Comparison of ENCODE assay signal across 10 mouse cellular contexts in genomic region chr11:97063921-97064295, GRCm38 (mm10). TPM values are rescaled to one million over a fixed set of nuclear protein-coding genes. Genes with fewer than 3 reads are reported as not detected.
DNase-seq lines count a peak whose midpoint lies in the region; ATAC-seq and TF ChIP-seq lines count a peak whose summit lies in the region.
"Had no signal": no experiment of that assay in that cellular context is flagged by ENCODE, and none has a peak within 500 bp of the region (broad histone marks: within the 10 kb centered on the region; RNA-seq: fewer than 3 reads in every experiment).

No protein-coding gene starts in this region.

- H3K27ac ChIP-seq in heart, postnatal 0 days (ENCODE audit: low read depth) = 0 out of 2 replicates have a peak overlapping the region, but pooled peaks have one; percentile 8
- peak overlapping the region; percentile 55 for H3K27ac ChIP-seq in forebrain, embryonic 15.5 days (replicated peaks)
- H3K27ac ChIP-seq in stomach, embryonic 15.5 days = 0 out of 2 replicates have a peak overlapping the region, but pooled peaks have one; percentile 48

- intact Hi-C loops in heart, postnatal 10 days (cut with DNase I) = no loop called here

- H3K9me3 ChIP-seq in heart, postnatal 0 days (replicated peaks; ENCODE audit: control insufficient read depth, low read length) = no peaks in the 10 kb centered on the region
- no peaks in the 10 kb centered on the region for H3K9me3 ChIP-seq in forebrain, embryonic 15.5 days
- no peaks in the 10 kb centered on the region for H3K9me3 ChIP-seq in stomach, embryonic 15.5 days
- H3K9me3 ChIP-seq: megakaryocyte, embryonic 14.5 days had no signal

- TF ChIP-seq CTCF in heart, postnatal 0 days (IDR thresholded peaks at IDR 0.05; ENCODE audit: low read depth) = no peak

- no peaks in the 10 kb centered on the region for H3K4me1 ChIP-seq in heart, postnatal 0 days (ENCODE audit: control insufficient read depth, insufficient read depth)
- H3K4me1 ChIP-seq in forebrain, embryonic 15.5 days = peaks cover 3% of the 10 kb centered on the region
- peaks cover 6% of the 10 kb centered on the region for H3K4me1 ChIP-seq in stomach, embryonic 15.5 days

- no peak overlapping the region for H3K4me2 ChIP-seq in heart, postnatal 0 days (ENCODE audit: low read depth, low read length)
- H3K4me2 ChIP-seq in forebrain, embryonic 15.5 days (replicated peaks) = no peak overlapping the region
- no peak overlapping the region for H3K4me2 ChIP-seq in stomach, embryonic 15.5 days

- H3K36me3 ChIP-seq in heart, postnatal 0 days (replicated peaks; ENCODE audit: control insufficient read depth, insufficient read depth, low read length) = peaks cover 55% of the 10 kb centered on the region
- H3K36me3 ChIP-seq in forebrain, embryonic 15.5 days = peaks cover 21% of the 10 kb centered on the region; the same call in 1 of the 2 replicates
- H3K36me3 ChIP-seq in stomach, embryonic 15.5 days = peaks cover 11% of the 10 kb centered on the region; the same call in 1 of the 2 replicates

- H3K27me3 ChIP-seq in heart, postnatal 0 days (ENCODE audit: control insufficient read depth, insufficient read depth, low read length) = no peaks in the 10 kb centered on the region
- no peaks in the 10 kb centered on the region for H3K27me3 ChIP-seq in forebrain, embryonic 15.5 days
- H3K27me3 ChIP-seq in stomach, embryonic 15.5 days (replicated peaks) = no peaks in the 10 kb centered on the region
- H3K27me3 ChIP-seq: megakaryocyte, embryonic 14.5 days had no signal

- H3K9ac ChIP-seq in heart, postnatal 0 days (replicated peaks; ENCODE audit: low read depth, low read length) = no peak overlapping the region
- no peak overlapping the region for H3K9ac ChIP-seq in forebrain, embryonic 15.5 days (replicated peaks)
- H3K9ac ChIP-seq in stomach, embryonic 15.5 days = no peak overlapping the region

- no peak for TF ChIP-seq EP300 in heart, postnatal 0 days (IDR thresholded peaks at IDR 0.05; ENCODE audit: low read depth)

- DNase-seq in heart, postnatal 0 days (ENCODE audit: low spot score) = no peak
- DNase-seq in heart, postnatal 10 days = no peak
- DNase-seq in thymus, postnatal 0 days (ENCODE audit: low spot score) = peak; percentile 7
- DNase-seq in thymus, adult 18-20 months = no peak
- DNase-seq in frontal cortex, adult 2 months (ENCODE audit: extremely low spot score in 1 of 2, low spot score in 1 of 2) = no peak
- DNase-seq in gastrocnemius, postnatal 10 days = no peak

- no peak for ATAC-seq in heart, postnatal 0 days (ENCODE audit: insufficient read depth, low read depth)
- no peak for ATAC-seq in forebrain, embryonic 15.5 days (replicated peaks)
- ATAC-seq in stomach, embryonic 15.5 days (ENCODE audit: insufficient read depth, low FRiP score, low read depth) = no peak

- WGBS in heart, postnatal 0 days = 84% methylated on average over 3 of the region's 3 CpGs
- WGBS in forebrain, embryonic 15.5 days = 83% methylated on average over 3 of the region's 3 CpGs
- 87% methylated on average over 3 of the region's 3 CpGs for WGBS in stomach, embryonic 15.5 days

- no peak overlapping the region for H3K4me3 ChIP-seq in heart, postnatal 0 days (ENCODE audit: low read depth, low read length)
- H3K4me3 ChIP-seq in forebrain, embryonic 15.5 days = no peak overlapping the region
- H3K4me3 ChIP-seq in stomach, embryonic 15.5 days (replicated peaks) = no peak overlapping the region
- H3K4me3 ChIP-seq: megakaryocyte, embryonic 14.5 days had no signal

RNA-seq across cellular contexts. Expression of gene Osbpl7, which starts 13.5 kb away (rescaled TPM):
- 8.6 and 10.6 TPM in 2 replicates for total RNA-seq in heart, postnatal 0 days (2014; rRNA removed; ENCODE audit: low replicate concordance)
- 2.7 and 3.0 TPM in 2 replicates for polyA plus RNA-seq in heart, postnatal 0 days (2015; fragmentation: Nextera tagmentation; extraction: Ambion mirVana)
- total RNA-seq in heart, postnatal 10 days (2021) = 1 to 10 TPM; 5.7 to 6.1 TPM
- polyA plus RNA-seq in thymus, postnatal 0 days (2015; fragmentation: Nextera tagmentation; extraction: Ambion mirVana) = 9.9 and 11.6 TPM in 2 replicates
- 10.2 and 10.5 TPM in 2 replicates for polyA plus RNA-seq in forebrain, embryonic 15.5 days (2015; fragmentation: Nextera tagmentation; extraction: Ambion mirVana)
- 7.8 and 9.5 TPM in 2 replicates for polyA plus RNA-seq in stomach, embryonic 15.5 days (2015; fragmentation: Nextera tagmentation; extraction: Ambion mirVana)
- polyA plus RNA-seq in frontal cortex, adult 2 months (2012; rRNA removed) = 11.2 and 14.0 TPM in 2 replicates
- 1 to 10 TPM; 3.4 to 6.4 TPM for total RNA-seq in gastrocnemius, postnatal 10 days (2021)

RNA-seq across cellular contexts. Expression of gene Mrpl10, which starts 22.5 kb away (rescaled TPM):
- 77.7 and 81.2 TPM in 2 replicates for total RNA-seq in heart, postnatal 0 days (2014; rRNA removed; ENCODE audit: low replicate concordance)
- polyA plus RNA-seq in heart, postnatal 0 days (2015; fragmentation: Nextera tagmentation; extraction: Ambion mirVana) = 67.0 and 67.3 TPM in 2 replicates
- total RNA-seq in heart, postnatal 10 days (2021) = 10 to 100 TPM; 85.0 to 86.5 TPM
- 72.4 and 72.8 TPM in 2 replicates for polyA plus RNA-seq in thymus, postnatal 0 days (2015; fragmentation: Nextera tagmentation; extraction: Ambion mirVana)
- polyA plus RNA-seq in forebrain, embryonic 15.5 days (2015; fragmentation: Nextera tagmentation; extraction: Ambion mirVana) = 57.0 and 58.4 TPM in 2 replicates
- 78.8 and 85.1 TPM in 2 replicates for polyA plus RNA-seq in stomach, embryonic 15.5 days (2015; fragmentation: Nextera tagmentation; extraction: Ambion mirVana)
- polyA plus RNA-seq in frontal cortex, adult 2 months (2012; rRNA removed) = 60.2 and 66.3 TPM in 2 replicates
- 10 to 100 TPM; 45.1 to 45.6 TPM for total RNA-seq in gastrocnemius, postnatal 10 days (2021)

RNA-seq across cellular contexts. Expression of gene Lrrc46, which starts 22.7 kb away (rescaled TPM):
- 0.80 TPM in 1 of 2 replicates, not detected in the other for total RNA-seq in heart, postnatal 0 days (2014; rRNA removed; ENCODE audit: low replicate concordance)
- polyA plus RNA-seq in heart, postnatal 0 days (2015; fragmentation: Nextera tagmentation; extraction: Ambion mirVana) = 0.53 and 0.65 TPM in 2 replicates
- under 1 TPM; 0.31 to 0.45 TPM for total RNA-seq in heart, postnatal 10 days (2021)
- 0.83 and 0.86 TPM in 2 replicates for polyA plus RNA-seq in thymus, postnatal 0 days (2015; fragmentation: Nextera tagmentation; extraction: Ambion mirVana)
- polyA plus RNA-seq in forebrain, embryonic 15.5 days (2015; fragmentation: Nextera tagmentation; extraction: Ambion mirVana) = 2.9 and 4.6 TPM in 2 replicates
- 0.54 and 0.86 TPM in 2 replicates for polyA plus RNA-seq in stomach, embryonic 15.5 days (2015; fragmentation: Nextera tagmentation; extraction: Ambion mirVana)
- 0.82 TPM in 2 replicates for polyA plus RNA-seq in frontal cortex, adult 2 months (2012; rRNA removed)
- under 1 TPM in 1 of 2 experiments, not detected in 1; 0.16 TPM for total RNA-seq in gastrocnemius, postnatal 10 days (2021)
- polyA plus RNA-seq: stomach, embryonic 14.5 days had no signal

RNA-seq across cellular contexts. Expression of gene Scrn2, which starts 34.2 kb away (rescaled TPM):
- total RNA-seq in heart, postnatal 0 days (2014; rRNA removed; ENCODE audit: low replicate concordance) = 29.3 and 31.7 TPM in 2 replicates
- 16.6 and 19.0 TPM in 2 replicates for polyA plus RNA-seq in heart, postnatal 0 days (2015; fragmentation: Nextera tagmentation; extraction: Ambion mirVana)
- 10 to 100 TPM; 11.3 to 16.1 TPM for total RNA-seq in heart, postnatal 10 days (2021)
- polyA plus RNA-seq in thymus, postnatal 0 days (2015; fragmentation: Nextera tagmentation; extraction: Ambion mirVana) = 23.1 and 25.8 TPM in 2 replicates
- polyA plus RNA-seq in forebrain, embryonic 15.5 days (2015; fragmentation: Nextera tagmentation; extraction: Ambion mirVana) = 16.0 and 17.2 TPM in 2 replicates
- 19.7 and 20.1 TPM in 2 replicates for polyA plus RNA-seq in stomach, embryonic 15.5 days (2015; fragmentation: Nextera tagmentation; extraction: Ambion mirVana)
- 6.1 and 6.3 TPM in 2 replicates for polyA plus RNA-seq in frontal cortex, adult 2 months (2012; rRNA removed)
- 10 to 100 TPM; 11.3 to 11.4 TPM for total RNA-seq in gastrocnemius, postnatal 10 days (2021)

RNA-seq across cellular contexts. Expression of gene Sp6, which starts 50.7 kb away (rescaled TPM):
- 0.04 and 0.19 TPM in 2 replicates for total RNA-seq in heart, postnatal 0 days (2014; rRNA removed; ENCODE audit: low replicate concordance)
- 0.08 TPM in 1 of 2 replicates, not detected in the other for polyA plus RNA-seq in heart, postnatal 0 days (2015; fragmentation: Nextera tagmentation; extraction: Ambion mirVana)
- under 1 TPM; 0.12 to 0.15 TPM for total RNA-seq in heart, postnatal 10 days (2021)
- 1.7 TPM in 2 replicates for polyA plus RNA-seq in thymus, postnatal 0 days (2015; fragmentation: Nextera tagmentation; extraction: Ambion mirVana)
- polyA plus RNA-seq in forebrain, embryonic 15.5 days (2015; fragmentation: Nextera tagmentation; extraction: Ambion mirVana) = 0.10 and 0.43 TPM in 2 replicates
- polyA plus RNA-seq in stomach, embryonic 15.5 days (2015; fragmentation: Nextera tagmentation; extraction: Ambion mirVana) = 1.4 and 3.7 TPM in 2 replicates
- polyA plus RNA-seq in frontal cortex, adult 2 months (2012; rRNA removed) = 0.50 and 0.62 TPM in 2 replicates
- under 1 TPM; 0.21 to 0.77 TPM for total RNA-seq in gastrocnemius, postnatal 10 days (2021)
